Mouse (Mus musculus): ENCODE measurements around the gene Sap30bp. TPM values are rescaled to one million over a fixed set of nuclear protein-coding genes. Genes with fewer than 3 reads are reported as not detected.

Sap30bp gene
- polyA plus RNA-seq, 1 experiment from 2014 or later, result 53.6 TPM

GRCm38 (mm10) chr11:115968731-115969405, 35.8 kb downstream of the Sap30bp start:
- Histone ChIP-seq H3K9ac (replicated peaks) (no peak overlapping the region), H3K27me3 (peaks cover 7% of the 10 kb centered on the region), H3K4me2 (replicated peaks) (no peak overlapping the region), H3K4me3 (no peak overlapping the region), H3K27ac (replicated peaks) (no peak overlapping the region), H3K9me3 (no peaks in the 10 kb centered on the region), H3K4me1 (no peaks in the 10 kb centered on the region), H3K36me3 (peaks cover 35% of the 10 kb centered on the region)
- 74% methylated on average over 5 of the region's 5 CpGs for WGBS
- no peak for ATAC-seq (replicated peaks)

GRCm38 (mm10) chr11:115970006-115970673, 37.1 kb downstream of the Sap30bp start:
- WGBS, result 75% methylated on average over 15 of the region's 15 CpGs

GRCm38 (mm10) chr11:115971016-115971415, 37.9 kb downstream of the Sap30bp start:
- Histone ChIP-seq H3K27ac (replicated peaks) (no peak overlapping the region), H3K4me3 (no peak overlapping the region), H3K27me3 (peaks cover 23% of the 10 kb centered on the region), H3K4me2 (replicated peaks) (no peak overlapping the region), H3K9me3 (no peaks in the 10 kb centered on the region), H3K36me3 (peaks cover 14% of the 10 kb centered on the region), H3K9ac (replicated peaks) (no peak overlapping the region), H3K4me1 (peaks cover 12% of the 10 kb centered on the region)
- 67% methylated on average over 6 of the region's 6 CpGs for WGBS
- no peak for ATAC-seq (replicated peaks)

More at GRCm38 (mm10) chr11:115970006-115970673, 37.1 kb downstream of the Sap30bp start:
- Histone ChIP-seq H3K9ac (replicated peaks) (no peak overlapping the region), H3K4me1 (peaks cover 9% of the 10 kb centered on the region), H3K27me3 (peaks cover 18% of the 10 kb centered on the region), H3K9me3 (no peaks in the 10 kb centered on the region), H3K4me2 (replicated peaks) (no peak overlapping the region), H3K4me3 (no peak overlapping the region), H3K36me3 (peaks cover 23% of the 10 kb centered on the region), H3K27ac (replicated peaks) (no peak overlapping the region)
- ATAC-seq (replicated peaks), result no peak

GRCm38 (mm10) chr11:115974309-115975082, 41.4 kb downstream of the Sap30bp start, which contains the start of gene Itgb4:
TSS of gene Itgb4 (plus strand) at chr11:115974709.
- 10% methylated on average over 50 of the region's 58 CpGs for WGBS
- peaks cover 12% of the 10 kb centered on the region for H3K4me1 ChIP-seq
- ATAC-seq (replicated peaks), result no peak
- peak within 1 kb of the TSS; percentile 35 for H3K9ac ChIP-seq (replicated peaks)
- no peak within 1 kb of the TSS for H3K27ac ChIP-seq (replicated peaks)
- H3K4me2 ChIP-seq (replicated peaks), result peak within 1 kb of the TSS; percentile 70
- peaks cover 32% of the 10 kb centered on the region for H3K27me3 ChIP-seq
- no peaks in the 10 kb centered on the region for H3K36me3 ChIP-seq
- H3K9me3 ChIP-seq, result no peaks in the 10 kb centered on the region
- H3K4me3 ChIP-seq, result peak within 1 kb of the TSS; percentile 39

DNA sequence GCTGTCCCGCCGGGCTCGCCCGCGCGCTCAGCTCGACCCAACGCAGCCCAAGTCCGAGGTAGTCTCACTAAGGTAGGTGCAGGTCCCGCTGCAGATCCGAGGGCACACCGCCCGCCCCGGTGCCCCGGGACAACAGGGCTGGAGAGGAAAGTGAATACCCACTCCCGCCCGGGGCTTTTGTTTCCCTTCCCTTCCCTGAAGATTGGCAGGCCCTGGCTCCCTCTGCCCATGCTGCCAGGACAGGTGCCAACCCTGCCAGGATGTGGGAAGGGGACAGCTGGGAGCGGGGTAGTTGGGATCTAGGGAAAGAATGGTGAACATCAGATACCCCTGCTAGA, 42.0 kb downstream of the Sap30bp start:
- Histone ChIP-seq H3K4me3 (peak overlapping the region; percentile 39), H3K27me3 (peaks cover 32% of the 10 kb centered on the region), H3K4me2 (replicated peaks) (peak overlapping the region; percentile 70), H3K9ac (replicated peaks) (peak overlapping the region; percentile 35), H3K9me3 (no peaks in the 10 kb centered on the region), H3K36me3 (no peaks in the 10 kb centered on the region), H3K27ac (replicated peaks) (no peak overlapping the region), H3K4me1 (peaks cover 12% of the 10 kb centered on the region)
- 1% methylated on average over 18 of the region's 18 CpGs for WGBS
- no peak for ATAC-seq (replicated peaks)

GRCm38 (mm10) chr11:115975544-115975943, 42.5 kb downstream of the Sap30bp start:
- Histone ChIP-seq H3K9me3 (no peaks in the 10 kb centered on the region), H3K9ac (replicated peaks) (no peak overlapping the region), H3K36me3 (no peaks in the 10 kb centered on the region), H3K27me3 (peaks cover 32% of the 10 kb centered on the region), H3K4me3 (no peak overlapping the region), H3K27ac (replicated peaks) (no peak overlapping the region), H3K4me2 (replicated peaks) (no peak overlapping the region), H3K4me1 (peaks cover 12% of the 10 kb centered on the region)
- 25% methylated on average over 12 of the region's 12 CpGs for WGBS
- ATAC-seq (replicated peaks), result no peak

GRCm38 (mm10) chr11:115982472-115982871, 49.4 kb downstream of the Sap30bp start:
- Histone ChIP-seq H3K9me3 (no peaks in the 10 kb centered on the region), H3K27ac (replicated peaks) (no peak overlapping the region), H3K4me3 (no peak overlapping the region), H3K4me2 (replicated peaks) (no peak overlapping the region), H3K4me1 (no peaks in the 10 kb centered on the region), H3K36me3 (no peaks in the 10 kb centered on the region), H3K9ac (replicated peaks) (no peak overlapping the region), H3K27me3 (no peaks in the 10 kb centered on the region)
- ATAC-seq (replicated peaks), result no peak
- WGBS, result 90% methylated on average over 15 of the region's 15 CpGs

- Histone ChIP-seq H3K4me2 (replicated peaks) (no peak overlapping the region), H3K9me3 (no peaks in the 10 kb centered on the region), H3K27me3 (no peaks in the 10 kb centered on the region), H3K4me1 (no peaks in the 10 kb centered on the region), H3K27ac (replicated peaks) (no peak overlapping the region), H3K9ac (replicated peaks) (no peak overlapping the region), H3K4me3 (no peak overlapping the region), H3K36me3 (no peaks in the 10 kb centered on the region)
- 85% methylated on average over 7 of the region's 8 CpGs for WGBS
- no peak for ATAC-seq (replicated peaks)
Observed at GRCm38 (mm10) chr11:115983291-115983690, 50.2 kb downstream of the Sap30bp start.

DNA sequence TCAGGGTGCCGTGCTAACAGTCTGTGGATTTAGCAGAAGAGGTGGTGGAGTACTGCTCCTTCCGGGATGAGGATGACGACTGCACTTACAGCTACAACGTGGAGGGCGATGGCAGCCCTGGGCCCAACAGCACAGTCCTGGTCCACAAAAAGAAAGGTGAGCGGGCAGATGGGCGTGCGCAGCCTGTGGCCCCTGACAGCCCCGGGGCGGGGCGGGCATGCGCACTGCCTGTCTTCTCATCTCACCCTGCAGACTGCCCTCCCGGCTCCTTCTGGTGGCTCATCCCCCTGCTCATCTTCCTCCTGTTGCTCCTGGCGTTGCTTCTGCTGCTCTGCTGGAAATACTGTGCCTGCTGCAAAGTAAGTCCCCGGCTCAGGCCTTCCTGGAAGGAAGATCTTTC, 56.6 kb downstream of the Sap30bp start:
- WGBS, result 29% methylated on average over 15 of the region's 15 CpGs
- Histone ChIP-seq H3K9ac (replicated peaks) (no peak overlapping the region), H3K4me1 (no peaks in the 10 kb centered on the region), H3K4me3 (no peak overlapping the region), H3K27me3 (no peaks in the 10 kb centered on the region), H3K9me3 (no peaks in the 10 kb centered on the region), H3K27ac (replicated peaks) (no peak overlapping the region), H3K36me3 (no peaks in the 10 kb centered on the region), H3K4me2 (replicated peaks) (no peak overlapping the region)
- no peak for ATAC-seq (replicated peaks)

- no peak for ATAC-seq (replicated peaks)
- H3K27me3 ChIP-seq, result no peaks in the 10 kb centered on the region
- H3K9me3 ChIP-seq, result no peaks in the 10 kb centered on the region
- no peaks in the 10 kb centered on the region for H3K36me3 ChIP-seq
- no peak overlapping the region for H3K9ac ChIP-seq (replicated peaks)
- no peaks in the 10 kb centered on the region for H3K4me1 ChIP-seq
- 66% methylated on average over 4 of the region's 4 CpGs for WGBS
- no peak overlapping the region for H3K4me3 ChIP-seq
- no peak overlapping the region for H3K27ac ChIP-seq (replicated peaks)
- no peak overlapping the region for H3K4me2 ChIP-seq (replicated peaks)
Observed at GRCm38 (mm10) chr11:115992098-115992497, 59.0 kb downstream of the Sap30bp start.

DNA sequence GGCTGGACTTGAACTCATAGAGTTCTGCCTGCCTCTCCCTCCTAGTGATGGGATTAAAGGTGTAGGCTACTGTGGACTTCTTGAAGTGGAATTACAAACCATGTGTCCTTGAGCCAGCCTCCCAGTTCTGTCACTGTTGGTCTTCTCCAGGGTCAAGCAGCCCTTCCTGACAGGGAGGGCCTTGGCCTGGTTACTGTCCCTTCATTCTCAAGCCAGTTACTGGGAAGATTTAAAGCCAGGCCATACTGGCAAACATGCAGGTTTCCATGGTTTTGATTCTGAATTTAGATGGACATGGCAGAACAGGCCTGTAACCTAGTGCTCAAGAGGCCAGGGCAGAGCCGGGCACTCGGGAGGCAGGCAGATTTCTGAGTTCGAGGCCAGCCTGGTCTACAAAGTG, 62.2 kb downstream of the Sap30bp start:
- 92% methylated on average over 3 of the region's 3 CpGs for WGBS
- no peak overlapping the region for H3K4me3 ChIP-seq

GRCm38 (mm10) chr11:115997047-115997446, 64.0 kb downstream of the Sap30bp start:
- H3K4me2 ChIP-seq (replicated peaks), result no peak overlapping the region
- no peaks in the 10 kb centered on the region for H3K36me3 ChIP-seq
- no peak overlapping the region for H3K4me3 ChIP-seq
- no peak for ATAC-seq (replicated peaks)
- H3K9ac ChIP-seq (replicated peaks), result no peak overlapping the region
- H3K4me1 ChIP-seq, result peaks cover 3% of the 10 kb centered on the region; the same call in 1 of the 2 replicates
- no peak overlapping the region for H3K27ac ChIP-seq (replicated peaks)
- H3K9me3 ChIP-seq, result no peaks in the 10 kb centered on the region
- no peaks in the 10 kb centered on the region; the same call in 1 of the 2 replicates for H3K27me3 ChIP-seq
- 78% methylated on average over 4 of the region's 4 CpGs for WGBS

More for the DNA sequence above, 62.2 kb downstream of the Sap30bp start:
- no peak for ATAC-seq (replicated peaks)
- Histone ChIP-seq H3K27ac (replicated peaks) (no peak overlapping the region), H3K9me3 (no peaks in the 10 kb centered on the region), H3K4me2 (replicated peaks) (no peak overlapping the region), H3K27me3 (no peaks in the 10 kb centered on the region; the same call in 1 of the 2 replicates), H3K9ac (replicated peaks) (no peak overlapping the region), H3K36me3 (no peaks in the 10 kb centered on the region), H3K4me1 (peaks cover 3% of the 10 kb centered on the region; the same call in 1 of the 2 replicates)
